Mouse (Mus musculus) retina, postnatal 1 day (tissue): ENCODE data around the gene Trappc10.

Experiments used
- DNase-seq: peaks from one replicate; pipeline ENCODE4 v3.0.0-alpha.2; 2012

Gene Trappc10

DNA sequence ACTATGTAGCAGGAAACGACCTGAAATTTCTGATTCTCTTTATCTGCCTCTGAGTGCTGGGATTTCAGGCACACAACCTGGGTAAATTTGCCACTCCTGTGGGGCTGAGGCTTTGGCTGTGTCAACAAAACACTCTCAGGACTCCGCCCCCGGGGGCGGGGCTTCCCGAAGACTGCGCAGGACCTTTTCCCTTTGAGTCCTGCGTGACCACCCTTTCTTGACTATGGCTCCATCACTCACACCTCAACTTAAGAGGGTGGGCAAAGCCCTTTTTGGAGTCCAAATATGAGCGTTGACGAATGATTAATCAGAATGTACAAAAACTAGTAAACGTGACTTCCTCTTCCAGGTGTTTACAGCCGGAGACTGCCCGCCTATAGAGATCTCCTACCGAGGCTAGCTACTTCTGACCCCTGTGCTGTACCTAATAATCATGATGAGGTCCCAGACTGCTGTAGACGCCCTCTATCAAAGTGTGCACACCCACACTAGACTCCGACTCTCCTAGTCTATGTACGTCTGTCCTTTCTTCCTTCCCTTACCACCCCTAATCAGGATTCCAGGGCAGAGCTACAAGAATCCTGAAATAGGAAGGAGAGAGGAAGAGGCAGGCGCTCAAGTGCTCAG is 85.1 kb downstream of the Trappc10 start:
- DNase-seq, result peak; percentile 49

DNA sequence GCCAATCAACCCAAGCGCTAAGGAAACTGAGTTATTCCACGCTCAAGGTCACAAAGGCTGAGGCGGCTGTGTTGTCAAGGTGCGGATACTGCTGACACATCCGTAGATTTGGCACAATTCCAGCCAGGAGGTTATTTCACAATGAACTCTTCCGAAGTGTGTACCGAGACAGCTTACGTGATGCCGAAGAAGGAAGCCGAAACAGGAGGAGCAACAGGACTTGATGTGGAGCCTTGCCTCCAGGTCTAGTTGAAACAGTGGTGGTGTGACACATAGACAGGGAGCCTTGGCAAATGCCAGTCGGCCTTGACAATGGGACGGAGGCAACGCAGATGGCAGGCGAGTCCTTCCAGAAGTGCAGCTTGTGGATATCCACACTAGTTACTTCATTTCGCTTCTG is 86.4 kb downstream of the Trappc10 start:
- DNase-seq, result no peak

GRCm38 (mm10) chr10:78156926-78157325 is 87.5 kb downstream of the Trappc10 start:
- no peak for DNase-seq

- DNase-seq, result no peak
Observed at GRCm38 (mm10) chr10:78148834-78149766, 95.3 kb downstream of the Trappc10 start.

- no peak for DNase-seq
Observed at GRCm38 (mm10) chr10:78147908-78148441, 96.5 kb downstream of the Trappc10 start.

DNA sequence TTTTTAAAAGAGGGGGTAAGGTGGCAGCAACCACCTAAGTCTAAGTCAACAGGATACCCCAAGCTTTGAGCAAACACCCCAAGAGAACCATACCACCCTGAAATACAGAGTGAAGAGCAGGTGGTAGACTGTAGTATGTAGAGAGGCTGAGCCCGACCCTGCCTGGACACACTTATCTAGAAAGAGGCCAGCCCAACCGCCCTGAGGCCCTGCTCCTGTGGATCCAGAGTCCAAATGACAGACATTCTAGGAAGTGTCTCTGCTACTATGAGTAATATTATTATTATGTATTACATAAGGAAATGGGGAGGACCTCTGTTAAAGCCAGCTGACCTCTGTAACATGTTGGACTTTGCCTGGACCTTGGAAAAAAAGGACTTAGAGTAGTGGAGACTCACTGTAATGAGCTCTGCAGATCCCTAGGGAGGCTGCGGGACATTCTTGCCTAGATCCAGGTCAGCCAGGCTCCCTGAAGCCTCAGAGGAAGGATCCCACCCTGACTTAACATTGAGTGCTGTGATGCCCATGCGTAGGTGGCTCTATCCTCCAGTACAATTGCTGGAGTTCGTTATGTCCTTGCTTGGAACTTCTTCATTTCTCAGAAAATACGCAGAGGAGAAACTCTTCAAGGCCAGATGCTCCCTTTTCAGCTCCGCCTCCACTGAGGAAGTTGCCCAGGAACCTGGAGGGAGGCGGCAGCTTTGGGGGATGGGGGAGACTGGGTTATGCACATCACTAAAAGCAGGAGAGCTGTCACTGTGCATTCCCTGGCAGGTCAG is 100.5 kb downstream of the Trappc10 start:
- no peak for DNase-seq

- DNase-seq, result no peak
Observed at GRCm38 (mm10) chr10:78140843-78141242, 103.6 kb downstream of the Trappc10 start.

DNA sequence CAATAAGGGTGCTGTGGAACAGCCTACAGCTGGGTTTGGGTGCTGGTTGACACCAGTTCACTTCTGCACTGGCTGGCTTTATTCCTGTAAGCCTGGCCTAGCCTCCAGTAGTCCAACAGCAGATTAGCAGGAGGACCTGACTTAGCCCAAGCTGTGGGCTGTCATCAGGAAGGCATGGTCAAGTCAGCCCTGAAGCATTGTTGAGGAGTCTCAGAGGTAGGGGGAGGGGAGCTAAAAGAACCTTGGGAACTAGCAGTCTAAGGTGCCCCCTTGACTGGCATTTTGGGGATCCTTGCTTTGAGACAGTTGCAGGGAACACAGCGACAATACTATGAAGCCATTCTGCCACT is 104.2 kb downstream of the Trappc10 start:
- no peak for DNase-seq

DNA sequence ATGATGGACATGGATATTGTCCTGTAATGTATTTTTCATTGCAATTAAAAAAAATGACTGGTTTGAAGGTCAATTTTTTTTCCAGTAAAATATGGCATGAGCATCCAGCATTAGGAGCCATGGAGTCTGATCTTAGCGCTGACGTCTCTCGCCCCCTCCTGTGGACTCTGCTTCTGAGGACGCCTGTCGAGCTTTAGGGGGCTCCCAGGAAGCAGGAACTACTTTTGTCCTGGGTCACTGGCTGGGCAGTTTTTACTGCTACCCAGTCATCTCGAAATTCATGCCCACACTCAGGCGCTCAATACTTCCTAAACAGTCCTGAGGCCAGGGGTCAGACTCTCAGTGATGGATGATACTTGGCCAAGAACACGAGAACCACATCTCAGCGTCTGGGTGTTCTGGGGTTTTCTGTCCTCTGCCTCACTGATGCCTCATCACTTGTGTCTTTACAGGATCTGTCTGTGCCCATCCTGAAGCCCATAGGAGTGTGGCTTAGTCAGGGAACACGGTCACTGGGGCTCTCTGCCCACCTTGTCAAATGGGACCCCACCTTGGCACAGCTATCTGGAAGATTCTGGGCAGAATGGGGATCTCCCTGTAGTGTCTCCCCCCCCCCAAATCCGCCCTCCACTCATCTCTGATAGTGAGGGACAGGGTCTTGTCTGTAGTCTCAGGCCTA is 104.7 kb downstream of the Trappc10 start:
- DNase-seq, result no peak

DNA sequence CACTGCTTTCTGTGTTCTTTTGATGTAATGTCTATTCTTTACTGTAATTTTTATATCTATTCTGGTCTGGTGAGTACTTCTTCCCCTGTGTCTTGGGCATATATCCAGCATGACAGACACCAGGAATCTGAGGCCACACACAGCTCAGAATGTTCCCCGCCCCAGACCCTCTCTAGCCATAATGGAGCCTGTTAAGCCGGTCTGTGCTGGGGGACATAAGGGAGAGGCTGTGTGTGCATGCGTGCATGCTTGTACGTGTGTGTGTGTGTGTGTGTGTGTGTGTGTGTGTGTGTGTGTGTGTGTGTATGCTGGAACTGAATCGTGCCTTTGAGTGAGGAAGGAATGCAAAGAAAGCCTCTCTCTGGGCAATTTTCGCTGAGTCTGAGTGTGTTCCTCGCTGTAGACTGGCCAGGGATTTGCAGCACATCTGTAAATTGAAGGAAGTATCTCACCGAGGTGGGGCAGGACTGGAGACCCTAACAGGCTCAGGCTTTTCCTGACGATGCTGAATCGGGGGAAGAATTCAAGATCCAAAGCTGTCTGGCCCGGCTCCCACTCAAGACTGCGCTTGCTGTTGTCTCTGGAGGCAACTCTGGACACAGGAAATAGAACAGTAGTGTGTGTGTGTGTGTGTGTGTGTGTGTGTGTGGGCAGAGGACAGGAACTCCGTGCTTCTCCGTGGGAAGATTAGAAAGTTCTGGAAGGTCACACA is 105.5 kb downstream of the Trappc10 start:
- DNase-seq, result peak; percentile 28

- DNase-seq, result no peak
Observed at GRCm38 (mm10) chr10:78137191-78137590, 107.2 kb downstream of the Trappc10 start.
